22 mouse cellular contexts compared by ENCODE assay signal in the genomic region with DNA sequence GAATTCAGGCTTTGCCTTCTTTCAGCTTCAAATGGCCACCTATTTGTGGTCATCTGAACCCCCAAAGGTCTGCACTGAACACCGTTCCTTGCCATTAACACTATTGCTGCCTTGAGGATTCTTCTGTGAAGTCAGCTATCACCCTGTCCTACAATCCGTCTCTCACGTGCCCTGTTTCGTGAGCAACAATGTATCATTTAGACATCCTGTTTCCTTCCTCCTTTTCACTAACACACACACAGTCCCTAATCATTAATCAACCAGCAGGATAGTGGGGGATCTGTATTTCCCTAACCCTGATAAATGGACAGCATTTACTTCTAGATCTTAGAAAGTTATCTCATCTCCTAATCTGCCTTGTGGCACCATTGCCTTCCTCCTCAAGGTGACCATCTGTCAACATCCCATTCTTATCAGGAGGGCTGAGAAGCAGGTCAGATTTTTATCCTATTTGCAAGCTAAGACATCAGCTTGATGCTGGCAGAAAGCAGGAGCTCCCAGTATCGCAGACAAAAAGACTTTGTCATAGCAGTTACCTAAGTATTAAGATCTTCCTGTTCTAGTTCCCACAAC. TPM values are rescaled to one million over a fixed set of nuclear protein-coding genes. Genes with fewer than 3 reads are reported as not detected.
DNase-seq lines count a peak whose midpoint lies in the region; ATAC-seq and TF ChIP-seq lines count a peak whose summit lies in the region.
"Had no signal": no experiment of that assay in that cellular context is flagged by ENCODE, and none has a peak within 500 bp of the region (broad histone marks: within the 10 kb centered on the region; RNA-seq: fewer than 3 reads in every experiment).

No protein-coding gene starts in this region.

- H3K4me3 ChIP-seq in lung, postnatal 0 days (ENCODE audit: low read depth, low read length): no peak overlapping the region
- H3K4me3 ChIP-seq in liver, postnatal 0 days (ENCODE audit: low read depth, low read length): no peak overlapping the region
- H3K4me3 ChIP-seq: embryonic facial prominence, embryonic 15.5 days; erythroblast, embryonic 14.5 days; forebrain, embryonic 10.5 days; forebrain, embryonic 15.5 days; heart, embryonic 13.5 days; hindbrain, embryonic 12.5 days had no signal

- 29% methylated on average over 5 of the region's 5 CpGs for WGBS in lung, postnatal 0 days
- 31% methylated on average over 5 of the region's 5 CpGs for WGBS in liver, postnatal 0 days (ENCODE audit: insufficient replicate concordance)

- intact Hi-C loops in left cerebral cortex, postnatal 4 days (cut with DNase I): no loop called here

- no peaks in the 10 kb centered on the region for H3K36me3 ChIP-seq in lung, postnatal 0 days (ENCODE audit: insufficient read depth, low read length)
- H3K36me3 ChIP-seq in liver, postnatal 0 days (replicated peaks; ENCODE audit: insufficient read depth, low read length): no peaks in the 10 kb centered on the region; the same call in 1 of the 2 replicates

- peak; percentile 21; the same call in 1 of the 2 replicates for TF ChIP-seq EP300 in lung, postnatal 0 days (IDR thresholded peaks at IDR 0.05)
- no peak for TF ChIP-seq EP300 in liver, postnatal 0 days (IDR thresholded peaks at IDR 0.05; ENCODE audit: low read depth)

- no peak overlapping the region for H3K9ac ChIP-seq in lung, postnatal 0 days (replicated peaks; ENCODE audit: low read depth)
- H3K9ac ChIP-seq in liver, postnatal 0 days (replicated peaks): no peak overlapping the region
- H3K9ac ChIP-seq: embryonic facial prominence, embryonic 15.5 days; forebrain, embryonic 15.5 days; heart, embryonic 13.5 days; hindbrain, embryonic 12.5 days had no signal

- H3K27me3 ChIP-seq in lung, postnatal 0 days (replicated peaks; ENCODE audit: insufficient read depth, low read length): no peaks in the 10 kb centered on the region
- H3K27me3 ChIP-seq in liver, postnatal 0 days (ENCODE audit: insufficient read depth, low read length): no peaks in the 10 kb centered on the region
- H3K27me3 ChIP-seq: CH12.LX; embryonic facial prominence, embryonic 15.5 days; forebrain, embryonic 15.5 days; heart, embryonic 13.5 days; hindbrain, embryonic 12.5 days had no signal

- no peak overlapping the region for H3K4me2 ChIP-seq in lung, postnatal 0 days (replicated peaks; ENCODE audit: low read depth, low read length)
- H3K4me2 ChIP-seq in liver, postnatal 0 days (ENCODE audit: low read depth, low read length): no peak overlapping the region
- H3K4me2 ChIP-seq: embryonic facial prominence, embryonic 15.5 days; forebrain, embryonic 15.5 days; heart, embryonic 13.5 days; hindbrain, embryonic 12.5 days had no signal

- no peak for ATAC-seq in lung, postnatal 0 days
- peak; percentile 51 for ATAC-seq in megakaryocyte, adult 5-6 weeks (ENCODE audit: poor library complexity, severe bottlenecking)
- no peak for ATAC-seq in liver, postnatal 0 days
- ATAC-seq: forebrain, embryonic 15.5 days; hindbrain, embryonic 16.5 days had no signal

- no peaks in the 10 kb centered on the region for H3K4me1 ChIP-seq in lung, postnatal 0 days (ENCODE audit: insufficient read depth, low read depth, low read length)
- no peaks in the 10 kb centered on the region; the same call in 1 of the 2 replicates for H3K4me1 ChIP-seq in liver, postnatal 0 days (ENCODE audit: insufficient read depth)
- H3K4me1 ChIP-seq: embryonic facial prominence, embryonic 15.5 days; forebrain, embryonic 10.5 days; forebrain, embryonic 15.5 days; hindbrain, embryonic 12.5 days had no signal

- no peak for TF ChIP-seq CTCF in lung, postnatal 0 days (IDR thresholded peaks at IDR 0.05)
- TF ChIP-seq CTCF in liver, postnatal 0 days (IDR thresholded peaks at IDR 0.05; ENCODE audit: low read depth): no peak

- H3K27ac ChIP-seq in lung, postnatal 0 days (ENCODE audit: low read length): no peak overlapping the region
- no peak overlapping the region for H3K27ac ChIP-seq in liver, postnatal 0 days (ENCODE audit: low read depth)
- H3K27ac ChIP-seq: embryonic facial prominence, embryonic 15.5 days; forebrain, embryonic 10.5 days; forebrain, embryonic 15.5 days; heart, embryonic 13.5 days; hindbrain, embryonic 12.5 days had no signal

- DNase-seq in lung, postnatal 0 days (ENCODE audit: low spot score): no peak
- DNase-seq in lung, postnatal 14 days: no peak
- DNase-seq in retina, postnatal 1 day: peak; percentile 79
- DNase-seq in kidney, postnatal 14 days: no peak
- DNase-seq in liver, postnatal 0 days: no peak
- no peak for DNase-seq in left cerebral cortex, postnatal 4 days
- DNase-seq: adrenal gland, adult 8-10 months; adrenal gland, postnatal 36 days; cerebellum, adult 2 months; cerebellum, postnatal 10 days; embryo, embryonic 11 days; gastrocnemius, postnatal 14 days; heart, postnatal 36 days had no signal

- H3K9me3 ChIP-seq in lung, postnatal 0 days (ENCODE audit: low read length): no peaks in the 10 kb centered on the region
- no peaks in the 10 kb centered on the region for H3K9me3 ChIP-seq in liver, postnatal 0 days (ENCODE audit: low read length)
- H3K9me3 ChIP-seq: embryonic facial prominence, embryonic 15.5 days; forebrain, embryonic 10.5 days; forebrain, embryonic 15.5 days; heart, embryonic 13.5 days; hindbrain, embryonic 12.5 days had no signal

RNA-seq across cellular contexts. Expression of gene Sptssa, which starts 13.0 kb away (rescaled TPM):
- polyA plus RNA-seq in lung, postnatal 0 days (2015; fragmentation: Nextera tagmentation; extraction: Ambion mirVana): 134 and 155 TPM in 2 replicates
- total RNA-seq in megakaryocyte, adult 5-6 weeks (2015): 200 and 220 TPM in 2 replicates
- 141 and 153 TPM in 2 replicates for total RNA-seq in megakaryocyte, adult 5-6 weeks (2017)
- polyA plus RNA-seq in liver, postnatal 0 days (2015; fragmentation: Nextera tagmentation; extraction: Ambion mirVana): 119 and 134 TPM in 2 replicates
- 10 to 100 TPM; 63.3 to 68.5 TPM for total RNA-seq in left cerebral cortex, postnatal 4 days (2021)

RNA-seq across cellular contexts. Expression of gene Eapp, which starts 52.3 kb away (rescaled TPM):
- 80.8 and 82.5 TPM in 2 replicates for polyA plus RNA-seq in lung, postnatal 0 days (2015; fragmentation: Nextera tagmentation; extraction: Ambion mirVana)
- 48.6 and 68.4 TPM in 2 replicates for total RNA-seq in megakaryocyte, adult 5-6 weeks (2015)
- total RNA-seq in megakaryocyte, adult 5-6 weeks (2017): 71.0 and 86.9 TPM in 2 replicates
- polyA plus RNA-seq in liver, postnatal 0 days (2015; fragmentation: Nextera tagmentation; extraction: Ambion mirVana): 40.3 and 44.2 TPM in 2 replicates
- 10 to 100 TPM; 47.3 to 55.0 TPM for total RNA-seq in left cerebral cortex, postnatal 4 days (2021)
